Mouse (Mus musculus) Patski (cell line): ENCODE results near the gene Pelp1. TPM values are rescaled to one million over a fixed set of nuclear protein-coding genes. Genes with fewer than 3 reads are reported as not detected.
A peak's percentile ranks its signal among the peaks of the same experiment; 100 is the strongest.

ENCODE experiments used
- ATAC-seq: fragments of 100-300 bp; one replicate; pipeline ENCODE4 v1.8.0; 2021
- CTCF ChIA-PET: fragments of 350-600 bp; sonication (Branson Sonifier 250); formaldehyde crosslinking; loops from one replicate; lab custom pipeline; 2022; ENCODE audit warnings: inconsistent platforms; lab: Charles Lee
- POLR2A ChIA-PET: fragments of 350-600 bp; sonication (Branson Sonifier 250); formaldehyde crosslinking; loops from one replicate; lab custom pipeline; 2022; ENCODE audit warnings: antibody characterized with exemption, inconsistent platforms; lab: Charles Lee
- DNase-seq: peaks from one replicate; pipeline ENCODE4 v3.0.0-alpha.2; 2011; ENCODE audit warnings: low read depth, low spot score
- H3K27me3 ChIP-seq: fragments of 371-371 bp; one replicate; pipeline ENCODE4 v1.5.1; 2021
- CTCF ChIP-seq: fragments of 100-300 bp; IDR thresholded peaks from one replicate; pipeline ENCODE4 v1.5.1; 2021
- in situ Hi-C: fragments of 300-500 bp; cut with MboI; formaldehyde crosslinking; loops from 3 replicates; pipeline ENCODE4 v1.11.1; 2018; ENCODE audit warnings: low pct_unique_long_range_greater_than_20kb, mixed read lengths
- polyA plus RNA-seq: library from polyadenylated mRNA; unstranded; gene quantifications from one replicate; pipeline ENCODE4 v1.2.3, GENCODE M21; 2021

The Pelp1 gene
- polyA plus RNA-seq, result 31.0 TPM

- CTCF ChIA-PET, result interaction anchor here (2.2 kb wide), 1 partner anchor 90 kb away, joined by 5 read pairs; no protein-coding TSS in a partner anchor
- no peak for TF ChIP-seq CTCF
- ATAC-seq (peak; percentile 82), DNase-seq (no peak)
- H3K27me3 ChIP-seq, result no peaks in the 10 kb centered on the region
- POLR2A ChIA-PET, result interaction anchor here (0.6 kb wide), 1 partner anchor 28 kb away, joined by 3 read pairs; no protein-coding TSS in a partner anchor
- in situ Hi-C loops, result loop anchor here (5.0 to 10.0 kb wide), 2 partner anchors 43 to 345 kb away; partner anchors contain the start of gene Med11
Observed at GRCm38 (mm10) chr11:70409594-70410296, at the start of gene Pelp1. Gene Pelp1, minus strand, starts transcription at chr11:70410031.

GRCm38 (mm10) chr11:70458688-70459600, 49.1 kb upstream of the Pelp1 start, which contains the start of gene Zmynd15:
Gene Zmynd15, plus strand, starts transcription at chr11:70459433.
- no peak for ATAC-seq
- CTCF ChIA-PET, result interaction anchor here (1.5 to 1.6 kb wide), 2 partner anchors 34 to 62 kb away, joined by 4 read pairs; no protein-coding TSS in a partner anchor

DNA sequence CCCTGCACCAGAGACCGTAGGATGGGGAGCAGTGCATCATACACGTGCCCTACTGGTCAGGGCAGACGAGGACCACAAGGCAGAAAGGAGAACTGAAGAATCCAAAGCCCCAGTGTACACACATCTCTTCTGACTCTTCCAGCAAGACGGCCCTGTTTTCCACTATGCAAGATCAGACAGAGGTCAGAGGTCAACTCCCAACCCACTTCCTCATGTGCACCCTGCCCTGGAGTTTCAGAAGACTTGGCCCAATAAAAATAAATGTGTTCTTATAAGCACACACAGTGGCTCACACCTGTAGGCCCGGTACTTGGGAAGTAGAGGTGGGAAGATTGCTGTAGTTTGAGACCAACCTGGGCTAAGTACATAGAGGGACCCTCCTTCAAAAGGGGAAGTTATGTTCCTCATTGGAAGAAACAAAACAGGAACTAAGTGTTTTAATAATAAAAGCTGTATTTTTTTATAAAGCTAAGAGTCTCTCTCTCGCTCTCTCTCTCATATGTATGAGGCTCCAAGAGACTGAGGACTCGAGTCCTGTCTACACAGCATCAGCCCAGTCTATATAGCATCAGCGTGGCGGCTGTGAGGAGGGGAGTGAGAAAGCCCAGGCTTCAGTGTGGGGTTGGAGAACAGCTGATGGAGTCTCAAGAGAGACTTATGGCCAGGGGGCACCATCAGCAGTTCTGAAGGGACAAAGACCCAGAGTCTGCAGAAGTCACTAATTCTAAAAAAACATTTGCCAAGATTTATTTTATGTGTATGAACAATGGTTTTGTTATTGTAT, 43.6 kb upstream of the Pelp1 start:
- DNase-seq, result no peak
- ChIA-PET POLR2A (interaction anchor here (1.6 kb wide), 1 partner anchor 47 kb away, joined by 3 read pairs; no protein-coding TSS in a partner anchor), CTCF (interaction anchor here (1.5 kb wide), 1 partner anchor 47 kb away, joined by 16 read pairs; no protein-coding TSS in a partner anchor)
- no peak for TF ChIP-seq CTCF
- in situ Hi-C loops, result loop anchor here (5.0 kb wide), 2 partner anchors 41 to 49 kb away; partner anchors contain the start of gene Pelp1
- H3K27me3 ChIP-seq, result no peaks in the 10 kb centered on the region
- no peak for ATAC-seq

More at GRCm38 (mm10) chr11:70458688-70459600, 49.1 kb upstream of the Pelp1 start, which contains the start of gene Zmynd15:
- TF ChIP-seq CTCF, result no peak
- no peak for DNase-seq
- H3K27me3 ChIP-seq, result no peaks in the 10 kb centered on the region
- in situ Hi-C loops, result no loop called here
- POLR2A ChIA-PET, result interaction anchor here (0.7 kb wide), 1 partner anchor 12 kb away, joined by 4 read pairs; no protein-coding TSS in a partner anchor

DNA sequence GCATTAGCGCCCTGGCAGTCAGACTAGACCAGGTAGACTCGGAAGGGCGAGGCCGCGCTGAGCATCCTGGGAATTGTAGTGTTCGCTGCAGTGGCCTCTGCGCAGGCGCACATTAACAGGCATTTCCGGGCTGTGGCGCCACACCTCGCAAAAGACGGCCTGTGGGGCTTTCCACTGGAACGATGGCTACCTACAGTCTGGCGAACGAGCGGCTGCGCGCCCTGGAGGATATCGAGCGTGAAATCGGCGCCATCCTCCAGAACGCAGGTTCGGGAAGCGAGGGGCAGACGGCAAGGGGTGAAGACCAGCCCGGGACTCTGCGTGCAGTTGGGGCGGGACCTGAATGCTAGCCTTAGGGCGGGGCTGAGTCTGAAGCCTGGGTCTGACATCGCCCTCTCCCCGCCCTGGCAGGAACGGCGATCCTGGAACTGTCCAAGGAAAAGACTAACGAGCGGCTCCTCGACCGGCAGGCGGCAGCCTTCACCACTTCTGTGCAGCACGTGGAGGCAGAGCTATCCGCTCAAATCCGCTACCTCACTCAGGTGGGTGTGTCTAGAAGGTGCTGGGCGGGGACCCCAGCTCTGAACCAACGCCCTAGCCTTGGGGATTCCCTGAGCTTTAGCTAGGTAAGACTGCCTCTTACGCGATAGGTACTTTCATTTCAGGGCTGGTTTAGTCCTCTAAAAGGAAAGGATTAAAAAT, 42.1 kb upstream of the Pelp1 start, which contains the start of gene Med11:
Gene Med11, plus strand, starts transcription at position 123 of the 702 bp plus-strand sequence.
- TF ChIP-seq CTCF, result peak; percentile 98
- CTCF ChIA-PET, result interaction anchor here (0.7 to 1.5 kb wide), 18 partner anchors 15 to 69 kb away, joined by 3 to 16 read pairs (median 4); partner anchors contain the start of genes Arrb2, Gltpd2 and Tm4sf5
- POLR2A ChIA-PET, result interaction anchor here (1.0 to 1.6 kb wide), 2 partner anchors 13 to 49 kb away, joined by 3 to 4 read pairs; no protein-coding TSS in a partner anchor
- no peaks in the 10 kb centered on the region for H3K27me3 ChIP-seq
- ATAC-seq (peak; percentile 97), DNase-seq (peak; percentile 89)
- in situ Hi-C loops, result loop anchor here (5.0 kb wide), 2 partner anchors 40 to 50 kb away; partner anchors contain the start of gene Pelp1

- no peak for TF ChIP-seq CTCF
- no peak for DNase-seq
- CTCF ChIA-PET, result interaction anchor here (1.1 kb wide), 1 partner anchor 49 kb away, joined by 5 read pairs; no protein-coding TSS in a partner anchor
Observed at GRCm38 (mm10) chr11:70450926-70451325, 41.1 kb upstream of the Pelp1 start.

GRCm38 (mm10) chr11:70447373-70447772, 37.5 kb upstream of the Pelp1 start:
- no peaks in the 10 kb centered on the region for H3K27me3 ChIP-seq
- TF ChIP-seq CTCF, result no peak
- CTCF ChIA-PET, result interaction anchor here (0.8 kb wide), 1 partner anchor 15 kb away, joined by 3 read pairs; the partner anchor contains the start of gene Arrb2
- in situ Hi-C loops, result no loop called here
- no peak for DNase-seq
- POLR2A ChIA-PET, result interaction anchor here (0.5 to 1.4 kb wide), 2 partner anchors 8 to 11 kb away, joined by 3 to 4 read pairs; no protein-coding TSS in a partner anchor
- no peak for ATAC-seq

More at GRCm38 (mm10) chr11:70450926-70451325, 41.1 kb upstream of the Pelp1 start:
- POLR2A ChIA-PET, result no interaction called here
- no peak for ATAC-seq
- in situ Hi-C loops, result loop anchor here (5.0 kb wide), 2 partner anchors 39 to 51 kb away; partner anchors contain the start of gene Pelp1
- H3K27me3 ChIP-seq, result no peaks in the 10 kb centered on the region

GRCm38 (mm10) chr11:70446756-70447155, 36.9 kb upstream of the Pelp1 start:
- CTCF ChIA-PET, result interaction anchor here (0.8 to 1.1 kb wide), 2 partner anchors 15 to 32 kb away, joined by 3 to 4 read pairs; partner anchors contain the start of gene Arrb2
- no peak for TF ChIP-seq CTCF
- DNase-seq (no peak), ATAC-seq (no peak)
- in situ Hi-C loops, result no loop called here
- POLR2A ChIA-PET, result no interaction called here
- H3K27me3 ChIP-seq, result no peaks in the 10 kb centered on the region

- in situ Hi-C loops, result no loop called here
- DNase-seq, result no peak
- no peak for ATAC-seq
- POLR2A ChIA-PET, result no interaction called here
- H3K27me3 ChIP-seq, result no peaks in the 10 kb centered on the region
- CTCF ChIA-PET, result no interaction called here
- TF ChIP-seq CTCF, result no peak
Observed at GRCm38 (mm10) chr11:70444667-70445066, 34.8 kb upstream of the Pelp1 start.
